Mouse (Mus musculus) lung, postnatal 0 days (tissue): ENCODE measurements around the gene Mnat1. TPM values are rescaled to one million over a fixed set of nuclear protein-coding genes. Genes with fewer than 3 reads are reported as not detected.
"Not testable (repeated sequence)": the region's sequence is repeated elsewhere in the genome, so short reads cannot be mapped to it uniquely, and the experiment has no call there.

Source experiments
- ATAC-seq: fragments of 200-750 bp; cut with Nextera tagmentation; 2 replicates; pipeline ENCODE4 v1.8.0; 2017; ENCODE audit warnings: moderate library complexity
- DNase-seq: peaks from one replicate; pipeline ENCODE4 v3.0.0-alpha.2; 2016; ENCODE audit warnings: low spot score
- H3K27ac ChIP-seq: fragments of 300-500 bp; sonication (generic); 2 replicates; pipeline ENCODE4 v1.5.1; 2014; ENCODE audit warnings: antibody characterized with exemption, mild to moderate bottlenecking, low read length, mixed read lengths
- H3K27me3 ChIP-seq: fragments of 300-500 bp; sonication (generic); replicated peaks from 2 replicates; pipeline ENCODE4 v1.6.1; 2014; ENCODE audit warnings: low read length, mixed read lengths; ENCODE audit not compliant: insufficient read depth
- H3K36me3 ChIP-seq: fragments of 300-500 bp; sonication (generic); 2 replicates; pipeline ENCODE4 v1.6.1; 2014; ENCODE audit warnings: low read length, mixed read lengths; ENCODE audit not compliant: insufficient read depth
- H3K4me1 ChIP-seq: fragments of 300-500 bp; sonication (generic); 2 replicates; pipeline ENCODE4 v1.6.1; 2014; ENCODE audit warnings: antibody characterized with exemption, low read depth, low read length, mixed read lengths; ENCODE audit not compliant: insufficient read depth
- H3K4me2 ChIP-seq: fragments of 300-500 bp; sonication (generic); replicated peaks from 2 replicates; pipeline ENCODE4 v1.6.1; 2014; ENCODE audit warnings: low read depth, mild to moderate bottlenecking, low read length, moderate library complexity, mixed read lengths
- H3K4me3 ChIP-seq: fragments of 300-500 bp; sonication (generic); 2 replicates; pipeline ENCODE4 v1.5.1; 2014; ENCODE audit warnings: low read depth, low read length
- H3K9ac ChIP-seq: fragments of 300-500 bp; sonication (generic); replicated peaks from 2 replicates; pipeline ENCODE4 v1.6.1; 2014; ENCODE audit warnings: low read depth, mild to moderate bottlenecking
- H3K9me3 ChIP-seq: fragments of 300-500 bp; sonication (generic); 2 replicates; pipeline ENCODE4 v1.6.1; 2016; ENCODE audit warnings: low read length, mixed read lengths
- CTCF ChIP-seq: IDR thresholded peaks from 2 replicates; pipeline ENCODE4 v1.5.1; 2016; ENCODE audit warnings: antibody characterized with exemption, mild to moderate bottlenecking
- EP300 ChIP-seq: IDR thresholded peaks from 2 replicates; pipeline ENCODE4 v1.6.1; 2016; ENCODE audit warnings: antibody characterized with exemption, mild to moderate bottlenecking, control low read depth
- WGBS: fragments of 180-500 bp; shearing (Covaris S2); extraction: QIAGEN DNeasy Blood & Tissue Kit; methylation state at CpG from one replicate; pipeline ENCODE4 v1.1.7; 2014; 5-methylcytosine and 5-hydroxymethylcytosine counted together
- polyA plus RNA-seq: library from polyadenylated mRNA; unstranded; fragments of >200 nt; fragmentation: Nextera tagmentation; extraction: Ambion mirVana; gene quantifications from 2 replicates; pipeline ENCODE4 v1.2.1, GENCODE M21; 2015

The Mnat1 gene
- 23.0 and 25.8 TPM in 2 replicates for polyA plus RNA-seq

DNA sequence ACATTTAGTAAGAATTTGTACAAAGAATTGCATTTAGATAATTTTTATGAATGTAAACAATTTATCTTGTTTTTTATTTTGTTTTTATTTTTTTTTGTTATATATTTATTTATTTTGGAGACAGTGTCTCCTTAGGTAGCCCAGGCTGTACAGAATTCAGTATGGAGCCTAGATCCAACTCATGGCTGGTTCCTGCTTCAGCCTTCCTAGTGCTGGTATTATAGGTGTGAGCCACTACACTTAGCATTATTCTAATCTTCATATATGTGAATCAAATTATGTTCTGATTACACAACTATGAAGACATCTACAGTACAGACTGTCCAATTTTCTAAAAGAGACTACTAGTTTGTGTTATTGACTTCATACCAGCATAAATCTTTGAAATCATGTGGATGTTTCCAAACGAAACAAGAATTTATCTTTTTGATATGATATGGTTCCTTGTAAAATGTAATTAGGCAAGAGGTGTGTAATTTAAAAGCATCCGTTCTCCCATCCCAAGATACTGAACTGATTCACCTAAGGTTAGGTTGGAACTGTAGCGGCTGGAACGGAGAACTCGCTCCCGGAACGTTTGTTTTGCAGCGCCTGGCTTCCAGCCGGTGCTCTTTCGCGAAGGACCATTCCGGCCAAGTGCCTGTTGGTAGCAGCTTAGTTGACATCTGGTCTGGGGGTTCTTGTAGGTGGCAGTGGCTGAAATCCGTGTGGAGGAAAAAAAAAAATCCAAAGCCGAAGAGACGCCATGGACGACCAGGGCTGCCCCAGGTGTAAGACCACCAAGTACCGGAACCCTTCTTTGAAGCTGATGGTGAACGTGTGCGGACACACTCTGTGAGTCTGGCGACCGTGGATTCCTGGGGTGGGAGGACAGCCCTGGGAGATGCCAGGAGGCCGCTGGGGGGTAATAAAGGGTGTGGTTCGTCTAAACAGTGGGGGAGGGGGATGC, at the start of gene Mnat1:
Mnat1 (plus strand) TSS at position 625 of the 949 bp plus-strand sequence.
- peak within 1 kb of the TSS; percentile 60 for H3K4me2 ChIP-seq
- peak within 1 kb of the TSS; percentile 86 for H3K9ac ChIP-seq
- no peaks in the 10 kb centered on the region for H3K4me1 ChIP-seq
- ATAC-seq (peak; percentile 72), DNase-seq (peak; percentile 74)
- H3K27me3 ChIP-seq, result no peaks in the 10 kb centered on the region
- 0 out of 2 replicates have a peak, but pooled peaks have one; percentile 10 for TF ChIP-seq EP300
- TF ChIP-seq CTCF, result no peak
- peak within 1 kb of the TSS; percentile 79 for H3K4me3 ChIP-seq
- no peaks in the 10 kb centered on the region for H3K9me3 ChIP-seq
- H3K36me3 ChIP-seq, result no peaks in the 10 kb centered on the region
- 1% methylated on average over 23 of the region's 23 CpGs for WGBS
- H3K27ac ChIP-seq, result peak within 1 kb of the TSS; percentile 68

DNA sequence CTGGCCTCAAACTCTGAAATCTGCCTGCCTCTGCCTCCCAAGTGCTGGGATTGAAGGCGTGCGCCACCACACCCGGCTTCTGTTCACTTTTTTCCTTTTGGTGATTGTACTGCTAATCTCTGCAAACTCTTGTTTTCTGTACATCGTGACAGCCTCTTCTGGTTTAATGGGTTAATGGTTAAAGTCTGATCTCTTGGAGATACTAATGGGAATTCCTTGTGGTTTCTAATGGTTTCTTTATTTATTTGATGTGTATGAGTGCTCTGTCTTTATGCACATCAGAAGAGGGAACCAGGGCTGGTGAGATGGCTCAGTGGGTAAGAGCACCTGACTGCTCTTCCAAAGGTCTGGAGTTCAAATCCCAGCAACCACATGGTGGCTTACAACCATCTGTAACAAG, 41.7 kb upstream of the Mnat1 start:
- H3K9ac ChIP-seq, H3K4me1 ChIP-seq, H3K27me3 ChIP-seq, H3K27ac ChIP-seq, H3K9me3 ChIP-seq, ATAC-seq, H3K4me3 ChIP-seq, DNase-seq, H3K36me3 ChIP-seq, H3K4me2 ChIP-seq: not testable (repeated sequence)
- 91% methylated on average over 4 of the region's 4 CpGs for WGBS

DNA sequence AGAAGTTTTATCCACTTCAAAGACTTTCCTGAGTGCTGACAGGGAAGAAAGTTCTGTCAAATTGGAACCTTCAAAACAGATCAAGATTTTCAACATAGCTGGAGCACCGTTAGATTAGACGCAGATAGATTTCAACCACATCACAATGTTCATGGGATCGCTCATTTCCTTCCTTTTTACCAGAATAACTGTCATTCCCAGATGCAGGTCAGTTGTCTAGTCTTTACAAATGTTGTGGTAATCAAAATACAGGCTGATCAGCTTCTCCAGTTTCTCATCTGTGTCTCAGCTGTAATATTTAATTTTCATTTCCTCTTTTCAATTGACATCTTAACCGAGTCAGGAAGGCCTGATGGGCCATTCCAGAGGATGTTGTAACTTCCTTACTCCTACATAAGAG, 39.7 kb upstream of the Mnat1 start:
- H3K4me1 ChIP-seq, result no peaks in the 10 kb centered on the region
- no peaks in the 10 kb centered on the region for H3K36me3 ChIP-seq
- no peak overlapping the region for H3K27ac ChIP-seq
- H3K4me3 ChIP-seq, result no peak overlapping the region
- H3K27me3 ChIP-seq, result no peaks in the 10 kb centered on the region
- no peaks in the 10 kb centered on the region for H3K9me3 ChIP-seq
- TF ChIP-seq CTCF, result no peak
- TF ChIP-seq EP300, result no peak
- WGBS, result 57% methylated on average over 4 of the region's 4 CpGs
- DNase-seq (no peak), ATAC-seq (no peak)
- no peak overlapping the region for H3K9ac ChIP-seq
- no peak overlapping the region for H3K4me2 ChIP-seq

DNA sequence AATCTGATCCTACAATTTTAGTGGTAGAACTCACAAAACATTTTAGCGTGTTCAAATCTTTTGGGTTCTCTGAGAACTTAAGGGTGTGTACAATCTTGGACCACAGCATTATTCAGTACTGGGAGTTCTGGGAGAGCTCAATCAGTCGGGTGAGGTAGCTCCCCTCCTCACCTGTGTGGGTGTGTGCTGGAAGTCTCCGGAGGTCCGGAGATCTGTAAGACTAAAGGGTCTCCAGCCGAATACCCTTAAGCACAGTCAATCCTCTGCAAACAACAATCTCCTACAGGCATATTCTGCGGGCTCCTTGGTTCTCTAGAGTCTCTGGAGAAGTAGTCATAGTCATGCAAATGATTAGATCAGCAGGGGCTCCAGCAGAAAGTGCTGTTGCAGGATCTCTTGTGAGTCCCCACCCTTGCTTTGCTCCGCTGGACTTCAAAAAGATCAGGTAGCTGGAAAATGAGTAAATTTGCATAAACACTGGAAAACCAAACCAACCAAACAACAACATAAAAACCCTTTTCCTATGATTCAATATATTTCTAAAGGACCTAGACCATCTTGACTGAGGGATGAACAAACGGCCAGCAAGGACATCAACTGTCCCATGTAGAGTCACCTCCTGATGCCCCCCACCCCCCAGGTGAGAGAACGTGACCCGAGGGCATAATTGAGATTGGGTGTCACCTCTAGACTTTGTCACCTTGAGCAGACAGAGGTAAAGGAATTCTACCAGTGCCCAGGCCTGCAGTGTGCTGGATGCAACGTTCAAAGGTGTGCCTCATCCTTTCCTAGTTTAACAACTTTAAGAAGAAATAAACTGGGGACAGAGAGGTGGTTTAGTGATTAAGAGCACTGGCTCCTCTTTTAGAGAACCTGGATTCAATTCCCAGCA, 37.5 kb upstream of the Mnat1 start:
- no peak for TF ChIP-seq EP300
- no peak for TF ChIP-seq CTCF

DNA sequence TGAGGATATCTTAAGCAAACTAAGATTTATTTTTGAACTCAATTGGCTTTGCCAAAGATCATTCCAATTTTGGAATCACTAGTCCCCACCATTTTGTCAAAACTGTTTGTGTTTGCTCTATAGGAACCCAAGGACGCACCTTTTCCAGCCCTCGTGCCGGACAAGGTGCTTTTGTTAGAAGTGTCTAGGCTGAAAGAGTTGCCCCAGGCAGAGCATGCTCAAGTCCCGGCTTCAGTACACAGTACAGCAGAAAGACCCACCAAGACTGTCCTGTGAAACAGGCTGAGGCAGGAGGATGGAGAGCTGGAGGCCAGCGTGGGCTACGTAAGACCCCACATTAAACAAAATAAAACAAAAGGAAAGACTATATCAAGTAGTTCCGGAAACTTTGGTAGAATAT, 36.4 kb upstream of the Mnat1 start:
- H3K36me3 ChIP-seq, result no peaks in the 10 kb centered on the region
- H3K27ac ChIP-seq, result no peak overlapping the region
- WGBS, result 86% methylated on average over 7 of the region's 7 CpGs
- H3K4me2 ChIP-seq, result no peak overlapping the region
- no peak for TF ChIP-seq CTCF
- no peak for TF ChIP-seq EP300
- no peak for ATAC-seq
- H3K9me3 ChIP-seq, result no peaks in the 10 kb centered on the region
- no peak overlapping the region for H3K4me3 ChIP-seq
- DNase-seq, result no peak
- no peaks in the 10 kb centered on the region for H3K27me3 ChIP-seq
- no peaks in the 10 kb centered on the region for H3K4me1 ChIP-seq
- no peak overlapping the region for H3K9ac ChIP-seq

More for the DNA sequence above, 37.5 kb upstream of the Mnat1 start:
- no peak for DNase-seq
- no peak for ATAC-seq
- no peak overlapping the region for H3K4me3 ChIP-seq
- 42% methylated on average over 11 of the region's 11 CpGs for WGBS
- no peaks in the 10 kb centered on the region for H3K9me3 ChIP-seq
- H3K36me3 ChIP-seq, result no peaks in the 10 kb centered on the region
- H3K4me1 ChIP-seq, result no peaks in the 10 kb centered on the region
- no peak overlapping the region for H3K9ac ChIP-seq
- H3K27me3 ChIP-seq, result no peaks in the 10 kb centered on the region
- no peak overlapping the region for H3K27ac ChIP-seq
- no peak overlapping the region for H3K4me2 ChIP-seq

DNA sequence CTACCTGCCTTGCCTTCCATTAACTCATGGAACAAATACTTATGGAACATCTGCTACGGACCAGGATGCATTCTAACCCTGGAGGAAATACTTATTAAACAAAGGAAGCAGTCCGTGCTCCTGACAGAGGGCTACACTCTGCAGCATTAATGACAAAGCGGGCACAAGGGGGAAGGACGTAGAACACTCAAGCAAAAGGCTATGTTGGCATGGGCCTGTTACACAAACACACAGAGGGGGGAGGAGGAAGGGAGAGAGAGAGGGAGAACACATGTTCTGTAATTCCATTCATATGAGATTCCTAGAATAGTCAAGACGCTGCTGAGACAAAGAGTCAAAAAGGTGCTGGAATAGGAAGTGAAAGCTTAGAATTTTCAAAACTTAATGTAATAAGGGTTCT, 35.0 kb upstream of the Mnat1 start:
- Histone ChIP-seq H3K27me3 (no peaks in the 10 kb centered on the region), H3K4me2 (no peak overlapping the region), H3K9me3 (no peaks in the 10 kb centered on the region), H3K4me1 (no peaks in the 10 kb centered on the region), H3K27ac (no peak overlapping the region), H3K9ac (no peak overlapping the region), H3K36me3 (no peaks in the 10 kb centered on the region), H3K4me3 (no peak overlapping the region)
- 39% methylated on average over 5 of the region's 5 CpGs for WGBS
- peak; percentile 60 for ATAC-seq
- TF ChIP-seq EP300 (no peak), CTCF (no peak)
- peak; percentile 13 for DNase-seq
